Mouse (Mus musculus) liver, embryonic 15.5 days (tissue): ENCODE results near the gene Shoc2. TPM values are rescaled to one million over a fixed set of nuclear protein-coding genes. Genes with fewer than 3 reads are reported as not detected.
"Not testable (repeated sequence)": the region's sequence is repeated elsewhere in the genome, so short reads cannot be mapped to it uniquely, and the experiment has no call there.

Source experiments
- ATAC-seq: fragments of 200-750 bp; cut with Nextera tagmentation; 2 replicates; pipeline ENCODE4 v1.8.0; 2017; ENCODE audit warnings: moderate number of reproducible peaks, mild to moderate bottlenecking, moderate library complexity; ENCODE audit not compliant: insufficient read depth
- H3K27ac ChIP-seq: fragments of 300-500 bp; sonication (generic); replicated peaks from 2 replicates; pipeline ENCODE4 v1.5.1; 2015; ENCODE audit warnings: mild to moderate bottlenecking, inconsistent platforms
- H3K27me3 ChIP-seq: fragments of 300-500 bp; sonication (generic); 2 replicates; pipeline ENCODE4 v1.6.1; 2015; ENCODE audit warnings: mild to moderate bottlenecking, inconsistent platforms
- H3K36me3 ChIP-seq: fragments of 300-500 bp; sonication (generic); replicated peaks from 2 replicates; pipeline ENCODE4 v1.6.1; 2015; ENCODE audit warnings: moderate library complexity, mild to moderate bottlenecking, inconsistent platforms
- H3K4me1 ChIP-seq: fragments of 300-500 bp; sonication (generic); replicated peaks from 2 replicates; pipeline ENCODE4 v1.6.1; 2015; ENCODE audit warnings: inconsistent platforms
- H3K4me2 ChIP-seq: fragments of 300-500 bp; sonication (generic); 2 replicates; pipeline ENCODE4 v1.6.1; 2015; ENCODE audit warnings: moderate library complexity, mild to moderate bottlenecking, inconsistent platforms
- H3K4me3 ChIP-seq: fragments of 300-500 bp; sonication (generic); replicated peaks from 2 replicates; pipeline ENCODE4 v1.5.1; 2015; ENCODE audit warnings: mild to moderate bottlenecking, inconsistent platforms
- H3K9ac ChIP-seq: fragments of 300-500 bp; sonication (generic); 2 replicates; pipeline ENCODE4 v1.6.1; 2015; ENCODE audit warnings: moderate library complexity, mild to moderate bottlenecking, inconsistent platforms
- H3K9me3 ChIP-seq: fragments of 300-500 bp; sonication (generic); replicated peaks from 2 replicates; pipeline ENCODE4 v1.6.1; 2016; ENCODE audit warnings: inconsistent platforms
- WGBS: fragments of 180-500 bp; shearing (Covaris S2); methylation state at CpG from one replicate; pipeline ENCODE4 v1.1.7; 2015; ENCODE audit warnings: mixed read lengths; ENCODE audit not compliant: insufficient replicate concordance; 5-methylcytosine and 5-hydroxymethylcytosine counted together
- polyA plus RNA-seq: library from polyadenylated mRNA; unstranded; fragments of >200 nt; fragmentation: Nextera tagmentation; extraction: Ambion mirVana; gene quantifications from 2 replicates; pipeline ENCODE4 v1.2.1, GENCODE M21; 2015

Gene Shoc2
- polyA plus RNA-seq, 1 experiment from 2014 or later, result 16.0 TPM

DNA sequence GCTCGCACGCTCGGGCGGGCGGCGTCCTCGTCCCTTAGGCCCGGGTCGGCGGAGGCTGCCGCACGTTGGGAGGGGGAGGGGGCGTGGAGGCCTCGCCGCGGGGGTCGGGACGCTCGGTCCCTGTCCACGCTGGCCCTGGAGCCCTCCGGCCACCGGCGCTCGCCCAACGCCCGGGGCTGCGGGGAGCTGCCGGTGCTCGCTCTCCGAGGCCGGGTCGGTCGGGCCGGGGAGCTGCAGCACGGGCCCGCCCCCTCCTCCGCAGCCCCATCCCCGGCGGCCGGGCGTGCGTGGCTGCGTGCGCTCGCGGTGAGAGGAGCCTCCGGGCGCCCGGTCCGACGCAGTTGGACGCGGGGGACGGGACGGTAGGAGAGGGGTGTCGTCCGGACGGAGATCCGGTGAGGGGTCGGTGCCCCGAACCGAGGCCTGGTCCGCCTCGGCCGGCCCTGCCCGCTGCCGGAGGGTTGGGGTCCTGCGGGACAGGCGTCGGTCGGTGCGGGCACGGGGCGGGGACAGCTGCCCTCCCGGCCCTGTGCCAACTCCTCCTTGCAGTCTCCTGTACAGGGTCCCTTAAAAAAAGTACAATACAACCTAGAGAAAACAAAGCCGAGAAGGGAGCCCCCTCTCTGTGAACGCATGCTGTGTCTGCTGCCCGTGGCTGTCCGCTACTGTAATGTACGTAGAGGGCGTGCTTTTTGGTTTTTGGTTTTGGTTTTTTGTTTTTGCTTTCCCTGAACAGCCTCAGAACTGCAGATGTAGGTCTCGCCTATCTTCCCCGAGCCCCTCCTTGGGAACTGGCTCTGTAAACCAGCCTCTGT lies 40.4 kb upstream of the Shoc2 start:
- WGBS, result under 1% methylated on average over 82 of the region's 83 CpGs

DNA sequence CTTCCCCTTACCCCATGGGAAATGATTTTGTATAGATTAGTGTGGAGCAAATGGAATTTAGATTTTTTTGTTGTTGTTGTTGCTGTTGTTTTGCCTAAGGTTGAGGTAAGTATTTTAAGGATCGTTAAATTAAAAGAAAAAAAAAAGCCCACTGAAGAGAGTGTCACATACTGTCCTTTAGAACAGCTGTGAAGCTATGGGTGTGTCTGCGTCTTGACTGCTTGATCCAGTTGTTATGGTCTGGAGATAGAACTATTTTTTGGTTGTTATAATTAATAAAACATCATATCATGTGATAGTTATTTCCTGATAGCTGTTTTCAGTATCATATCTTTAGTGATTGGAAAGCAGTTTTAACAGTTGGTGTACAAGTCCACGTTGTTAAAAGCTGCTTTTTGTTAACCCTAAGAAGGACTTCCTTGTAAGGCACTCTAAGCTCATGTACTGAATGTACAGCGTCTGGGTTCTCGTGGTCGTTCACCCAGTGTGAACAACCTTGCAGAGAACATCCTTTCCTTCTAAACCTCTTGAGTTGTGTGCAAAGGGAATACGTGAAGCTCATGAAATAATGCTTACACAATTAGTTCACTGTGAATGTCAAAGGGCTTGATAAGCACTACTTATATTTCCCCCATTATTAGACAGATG lies 39.1 kb upstream of the Shoc2 start:
- no peaks in the 10 kb centered on the region for H3K27me3 ChIP-seq
- no peak overlapping the region; the same call in 1 of the 2 replicates for H3K9ac ChIP-seq
- peaks cover 8% of the 10 kb centered on the region; the same call in 1 of the 2 replicates for H3K36me3 ChIP-seq
- peaks cover 50% of the 10 kb centered on the region for H3K4me1 ChIP-seq
- no peaks in the 10 kb centered on the region for H3K9me3 ChIP-seq
- H3K4me3 ChIP-seq, result peak overlapping the region; percentile 94
- H3K4me2 ChIP-seq, result peak overlapping the region; percentile 93
- no peak for ATAC-seq
- H3K27ac ChIP-seq, result peak overlapping the region; percentile 91
- WGBS, result 29% methylated on average over 7 of the region's 7 CpGs

More for the DNA sequence above, 40.4 kb upstream of the Shoc2 start:
- Histone ChIP-seq H3K4me1 (peaks cover 53% of the 10 kb centered on the region), H3K9ac (peak overlapping the region; percentile 89), H3K4me2 (peak overlapping the region; percentile 93), H3K27me3 (no peaks in the 10 kb centered on the region), H3K9me3 (no peaks in the 10 kb centered on the region), H3K4me3 (peak overlapping the region; percentile 94), H3K36me3 (no peaks in the 10 kb centered on the region; the same call in 1 of the 2 replicates), H3K27ac (peak overlapping the region; percentile 91)
- peak; percentile 67 for ATAC-seq

DNA sequence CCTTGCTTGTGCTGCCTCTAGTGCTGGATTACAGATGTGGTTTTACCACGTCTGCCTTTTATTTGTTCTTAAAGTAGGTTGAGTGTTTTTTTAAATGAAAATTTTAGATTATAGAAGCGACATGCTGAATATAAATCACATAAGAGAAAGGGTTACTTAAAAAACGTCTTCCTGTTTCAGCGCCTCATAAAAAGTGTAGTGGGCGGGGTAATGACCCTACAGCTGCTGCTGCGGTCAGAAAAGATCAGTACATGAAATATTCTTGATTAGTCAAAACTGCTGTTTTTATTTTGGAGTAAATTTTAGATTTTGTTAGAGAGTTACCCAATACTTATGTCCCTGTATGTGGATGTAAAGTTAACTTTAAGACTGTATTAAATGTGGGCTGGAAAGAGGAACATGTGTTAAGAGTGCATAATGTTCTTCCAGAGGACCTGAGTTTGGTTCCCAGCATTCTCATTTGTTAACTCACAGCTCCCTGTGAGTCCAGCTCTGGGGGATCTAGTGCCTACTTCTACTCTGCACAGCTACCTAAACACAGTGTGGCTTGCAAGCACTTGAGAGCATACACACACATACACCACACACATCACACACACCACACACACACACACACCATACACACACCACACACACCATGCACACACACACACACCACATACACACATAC lies 37.9 kb upstream of the Shoc2 start:
- WGBS, result 36% methylated on average over 6 of the region's 6 CpGs
- Histone ChIP-seq H3K4me1 (peaks cover 42% of the 10 kb centered on the region), H3K27me3 (no peaks in the 10 kb centered on the region), H3K27ac (0 out of 2 replicates have a peak overlapping the region, but pooled peaks have one; percentile 91), H3K9ac (no peak overlapping the region; the same call in 1 of the 2 replicates), H3K9me3 (no peaks in the 10 kb centered on the region), H3K4me3 (peak overlapping the region; percentile 31), H3K36me3 (peaks cover 8% of the 10 kb centered on the region; the same call in 1 of the 2 replicates), H3K4me2 (peak overlapping the region; percentile 93)
- no peak for ATAC-seq

DNA sequence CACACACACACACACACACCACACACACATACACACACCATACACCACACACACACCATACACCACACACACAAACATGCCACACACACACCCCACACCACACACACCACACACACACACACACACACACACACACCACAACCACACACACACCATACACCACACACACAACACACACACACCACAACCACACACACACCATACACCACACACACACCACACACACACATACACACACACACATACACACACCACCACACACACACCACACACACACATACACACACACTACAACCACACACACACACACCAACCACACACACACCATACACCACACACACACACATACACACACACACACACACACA lies 37.4 kb upstream of the Shoc2 start:
- not testable (repeated sequence) for ATAC-seq, H3K36me3 ChIP-seq, H3K9me3 ChIP-seq, H3K9ac ChIP-seq, H3K27ac ChIP-seq, H3K4me3 ChIP-seq, H3K27me3 ChIP-seq, H3K4me2 ChIP-seq
- H3K4me1 ChIP-seq, result peaks cover 36% of the 10 kb centered on the region

DNA sequence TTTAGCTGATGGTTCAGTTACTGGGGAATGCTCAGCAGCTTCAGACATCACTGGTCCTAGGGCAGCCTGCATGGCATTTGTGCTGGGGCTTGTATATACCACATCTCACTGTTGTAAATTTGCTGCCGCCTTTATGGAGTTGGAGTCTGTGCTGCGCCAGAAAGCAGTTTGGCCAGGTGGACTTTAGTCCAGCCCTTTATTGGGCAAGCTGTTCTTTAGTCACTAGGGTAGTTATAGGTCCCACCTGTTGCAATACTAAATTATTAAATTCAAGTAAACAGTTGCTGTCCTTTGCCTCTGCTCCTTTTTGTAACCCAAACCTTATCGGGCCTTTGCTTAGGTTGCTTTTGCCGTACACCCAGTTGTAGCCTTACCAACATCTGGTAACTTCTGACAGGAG lies 29.2 kb upstream of the Shoc2 start:
- ATAC-seq, result peak; percentile 40; the same call in 1 of the 2 replicates
- no peaks in the 10 kb centered on the region for H3K27me3 ChIP-seq
- 84% methylated on average over 4 of the region's 4 CpGs for WGBS
- no peak overlapping the region for H3K27ac ChIP-seq
- H3K4me3 ChIP-seq, result no peak overlapping the region
- H3K4me2 ChIP-seq, result no peak overlapping the region
- peaks cover 4% of the 10 kb centered on the region; the same call in 1 of the 2 replicates for H3K4me1 ChIP-seq
- H3K36me3 ChIP-seq, result peaks cover 59% of the 10 kb centered on the region
- H3K9ac ChIP-seq, result no peak overlapping the region
- no peaks in the 10 kb centered on the region for H3K9me3 ChIP-seq

DNA sequence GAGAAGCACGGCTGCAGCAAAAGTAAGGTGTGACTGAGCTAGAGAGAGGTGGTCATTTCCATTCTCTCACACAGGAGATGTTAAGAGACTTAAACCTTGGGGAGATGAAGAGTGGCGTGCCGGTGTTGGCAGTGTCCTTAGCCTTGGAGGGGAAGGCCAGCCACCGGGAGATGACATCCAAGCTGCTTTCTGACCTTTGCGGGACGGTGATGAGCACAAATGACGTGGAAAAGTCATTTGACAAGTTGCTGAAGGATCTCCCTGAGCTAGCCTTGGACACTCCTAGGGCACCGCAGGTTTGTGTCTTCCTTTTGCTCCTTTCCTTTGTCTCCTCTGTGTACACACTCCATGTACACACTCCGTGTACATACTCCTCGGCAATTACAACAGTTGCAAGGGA lies 24.6 kb upstream of the Shoc2 start:
- Histone ChIP-seq H3K9me3 (no peaks in the 10 kb centered on the region), H3K4me3 (no peak overlapping the region), H3K27me3 (no peaks in the 10 kb centered on the region), H3K27ac (no peak overlapping the region), H3K4me2 (no peak overlapping the region), H3K36me3 (peaks cover 58% of the 10 kb centered on the region), H3K4me1 (peaks cover 4% of the 10 kb centered on the region; the same call in 1 of the 2 replicates), H3K9ac (no peak overlapping the region)
- no peak for ATAC-seq
- 77% methylated on average over 10 of the region's 10 CpGs for WGBS

DNA sequence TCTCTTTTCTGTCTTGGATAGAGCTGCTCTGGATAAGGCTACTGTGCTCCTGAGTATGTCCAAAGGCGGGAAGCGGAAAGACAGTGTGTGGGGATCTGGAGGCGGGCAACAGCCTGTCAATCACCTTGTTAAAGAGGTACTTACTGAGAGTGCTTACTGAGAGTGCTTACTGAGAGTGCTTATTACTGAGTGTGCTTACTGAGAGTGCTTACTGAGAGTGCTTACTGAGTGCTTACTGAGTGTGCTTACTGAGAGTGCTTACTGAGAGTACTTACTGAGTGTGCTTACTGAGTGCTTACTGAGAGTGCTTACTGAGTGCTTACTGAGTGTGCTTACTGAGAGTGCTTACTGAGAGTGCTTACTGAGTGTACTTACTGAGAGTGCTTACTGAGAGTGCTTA lies 22.1 kb upstream of the Shoc2 start:
- not testable (repeated sequence) for H3K4me1 ChIP-seq, H3K4me3 ChIP-seq, H3K27me3 ChIP-seq, ATAC-seq, H3K9me3 ChIP-seq, H3K4me2 ChIP-seq, H3K9ac ChIP-seq, H3K27ac ChIP-seq
- 86% methylated on average over 3 of the region's 3 CpGs for WGBS
- peaks cover 65% of the 10 kb centered on the region for H3K36me3 ChIP-seq

DNA sequence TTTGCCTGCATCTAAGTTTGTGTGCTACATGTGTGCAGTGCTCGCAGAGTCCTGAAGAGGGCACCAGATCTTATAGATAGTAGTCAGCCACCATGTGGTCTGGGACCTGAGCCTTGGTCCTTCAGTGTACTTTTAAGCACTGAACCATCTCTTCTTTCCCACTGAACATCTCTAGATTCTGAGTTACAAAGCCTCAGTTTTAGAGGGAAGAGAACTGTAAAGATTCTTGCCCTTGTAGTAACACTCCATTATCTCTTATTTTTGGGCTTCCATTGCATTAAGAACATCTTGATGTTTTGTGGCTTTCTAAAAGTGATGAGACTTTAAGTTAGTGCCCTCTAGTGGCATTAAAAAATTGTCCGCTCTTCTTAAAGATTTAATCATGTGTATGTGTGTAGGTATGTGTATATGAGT lies 18.8 kb upstream of the Shoc2 start:
- Histone ChIP-seq H3K36me3 (peaks cover 48% of the 10 kb centered on the region), H3K27ac (no peak overlapping the region), H3K4me3 (no peak overlapping the region), H3K9ac (no peak overlapping the region), H3K27me3 (no peaks in the 10 kb centered on the region), H3K4me2 (no peak overlapping the region), H3K4me1 (no peaks in the 10 kb centered on the region), H3K9me3 (no peaks in the 10 kb centered on the region)
- no peak for ATAC-seq
- WGBS, result 79% methylated on average over 2 of the region's 2 CpGs

DNA sequence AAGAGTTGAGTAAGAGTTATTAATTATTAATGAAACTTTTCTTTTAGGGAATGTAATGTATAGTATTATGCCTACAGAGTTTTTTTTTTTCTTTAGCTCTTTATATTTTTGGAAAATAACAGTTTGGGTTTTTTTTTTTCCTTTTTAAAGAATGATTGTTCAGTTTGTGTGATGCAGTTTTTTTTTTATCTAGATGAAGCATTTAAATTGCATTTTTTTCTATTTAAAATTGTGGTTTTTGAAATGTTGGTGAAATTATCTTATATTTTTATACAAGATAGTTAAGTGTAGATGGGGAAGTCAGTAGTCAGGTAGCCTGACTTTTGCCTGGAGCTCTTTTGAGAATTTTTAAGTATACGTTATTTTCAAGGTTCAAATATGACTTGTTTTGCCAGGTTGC lies 17.4 kb upstream of the Shoc2 start:
- 79% methylated on average over 1 of the region's 1 CpGs for WGBS
- peaks cover 51% of the 10 kb centered on the region for H3K36me3 ChIP-seq

DNA sequence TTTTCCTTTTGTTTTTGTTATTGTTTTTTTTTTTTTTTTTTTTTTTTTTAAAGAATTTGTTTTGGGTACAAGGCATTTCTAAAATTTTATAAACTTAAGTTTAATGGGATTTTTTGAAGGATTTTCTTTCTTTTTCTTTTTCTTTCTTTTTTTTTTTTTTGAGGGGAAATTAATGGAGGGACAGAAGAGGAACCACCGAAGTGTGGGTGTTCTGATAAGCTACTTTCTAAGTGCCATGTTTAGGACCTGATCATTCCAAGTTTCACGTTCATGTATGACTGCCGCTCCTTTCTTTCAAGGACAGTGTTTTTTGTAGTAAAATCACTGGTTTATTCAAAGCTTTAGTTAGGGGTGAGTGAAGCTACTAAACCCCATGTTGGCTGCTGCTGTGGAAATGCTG lies 14.9 kb upstream of the Shoc2 start:
- H3K27ac ChIP-seq, result no peak overlapping the region
- H3K9me3 ChIP-seq, result no peaks in the 10 kb centered on the region
- H3K4me3 ChIP-seq, result no peak overlapping the region
- no peak overlapping the region for H3K4me2 ChIP-seq
- H3K36me3 ChIP-seq, result peaks cover 57% of the 10 kb centered on the region
- no peaks in the 10 kb centered on the region for H3K4me1 ChIP-seq
- no peak for ATAC-seq
- no peaks in the 10 kb centered on the region for H3K27me3 ChIP-seq
- H3K9ac ChIP-seq, result no peak overlapping the region
- WGBS, result 33% methylated on average over 3 of the region's 3 CpGs

More for the DNA sequence above, 17.4 kb upstream of the Shoc2 start:
- no peak overlapping the region for H3K9ac ChIP-seq
- no peaks in the 10 kb centered on the region for H3K9me3 ChIP-seq
- no peak overlapping the region for H3K4me2 ChIP-seq
- H3K27me3 ChIP-seq, result no peaks in the 10 kb centered on the region
- no peaks in the 10 kb centered on the region for H3K4me1 ChIP-seq
- no peak for ATAC-seq
- H3K27ac ChIP-seq, result no peak overlapping the region
- no peak overlapping the region for H3K4me3 ChIP-seq

DNA sequence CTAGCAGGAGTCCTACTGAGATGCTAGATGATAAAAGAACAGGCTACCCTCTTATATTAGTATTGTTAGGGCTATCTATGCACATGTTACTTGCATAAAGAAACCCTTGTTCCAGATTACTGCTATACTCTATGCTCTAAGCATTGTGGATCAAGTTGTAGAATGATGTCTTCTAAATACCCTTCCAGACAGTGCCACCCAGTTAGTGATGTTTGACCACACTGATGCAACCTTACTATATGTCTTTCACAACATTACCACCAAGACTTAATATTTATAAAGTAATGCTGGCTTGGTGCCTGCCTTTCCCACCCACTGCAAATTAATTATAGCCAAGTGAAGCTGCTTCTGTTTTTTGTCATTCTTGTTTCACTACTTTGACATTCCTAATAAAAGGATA lies 11.1 kb upstream of the Shoc2 start:
- peaks cover 48% of the 10 kb centered on the region for H3K36me3 ChIP-seq
- H3K4me2 ChIP-seq, result no peak overlapping the region
- no peak overlapping the region for H3K27ac ChIP-seq
- no peaks in the 10 kb centered on the region for H3K9me3 ChIP-seq
- H3K4me1 ChIP-seq, result no peaks in the 10 kb centered on the region
- H3K27me3 ChIP-seq, result no peaks in the 10 kb centered on the region
- no peak overlapping the region for H3K9ac ChIP-seq
- H3K4me3 ChIP-seq, result no peak overlapping the region
- no peak for ATAC-seq
